Mouse (Mus musculus) midbrain, embryonic 14.5 days (tissue): ENCODE measurements around the gene 4930432M17Rik. TPM values are rescaled to one million over a fixed set of nuclear protein-coding genes. Genes with fewer than 3 reads are reported as not detected.

ENCODE experiments used
- ATAC-seq: fragments of 200-750 bp; cut with Nextera tagmentation; 2 replicates; pipeline ENCODE4 v1.8.0; 2017; ENCODE audit warnings: moderate number of reproducible peaks, moderate library complexity; ENCODE audit not compliant: low FRiP score, low TSS enrichment
- DNase-seq: peaks from one replicate; pipeline ENCODE4 v3.0.0-alpha.2; 2015
- H3K27ac ChIP-seq: fragments of 300-500 bp; sonication (generic); replicated peaks from 2 replicates; pipeline ENCODE4 v1.5.1; 2014; ENCODE audit warnings: mild to moderate bottlenecking, low read depth, low read length, moderate library complexity
- H3K27me3 ChIP-seq: fragments of 300-500 bp; sonication (generic); 2 replicates; pipeline ENCODE4 v1.6.1; 2014; ENCODE audit warnings: low read length, control low read depth, mixed read lengths; ENCODE audit not compliant: control insufficient read depth, insufficient read depth
- H3K36me3 ChIP-seq: fragments of 300-500 bp; sonication (generic); 2 replicates; pipeline ENCODE4 v1.6.1; 2014; ENCODE audit warnings: low read length, control low read depth; ENCODE audit not compliant: control insufficient read depth, insufficient read depth
- H3K4me1 ChIP-seq: fragments of 300-500 bp; sonication (generic); 2 replicates; pipeline ENCODE4 v1.6.1; 2014; ENCODE audit warnings: mild to moderate bottlenecking, antibody characterized with exemption, low read length, control low read depth; ENCODE audit not compliant: control insufficient read depth, insufficient read depth
- H3K4me2 ChIP-seq: fragments of 300-500 bp; sonication (generic); 2 replicates; pipeline ENCODE4 v1.6.1; 2014; ENCODE audit warnings: mild to moderate bottlenecking, low read length, moderate library complexity
- H3K4me3 ChIP-seq: fragments of 300-500 bp; sonication (generic); replicated peaks from 2 replicates; pipeline ENCODE4 v1.5.1; 2014; ENCODE audit warnings: low read depth, low read length
- H3K9ac ChIP-seq: fragments of 300-500 bp; sonication (generic); replicated peaks from 2 replicates; pipeline ENCODE4 v1.6.1; 2014; ENCODE audit warnings: mild to moderate bottlenecking, low read length, moderate library complexity
- H3K9me3 ChIP-seq: fragments of 300-500 bp; sonication (generic); 2 replicates; pipeline ENCODE4 v1.6.1; 2016; ENCODE audit warnings: low read length, control low read depth, mixed read lengths; ENCODE audit not compliant: control insufficient read depth
- WGBS: fragments of 180-500 bp; shearing (Covaris S2); extraction: QIAGEN DNeasy Blood & Tissue Kit; methylation state at CpG from one replicate; pipeline ENCODE4 v1.1.7; 2014; 5-methylcytosine and 5-hydroxymethylcytosine counted together
- polyA plus RNA-seq: library from polyadenylated mRNA; unstranded; fragments of >200 nt; fragmentation: Nextera tagmentation; extraction: Ambion mirVana; gene quantifications from 2 replicates; pipeline ENCODE4 v1.2.1, GENCODE M21; 2014

The 4930432M17Rik gene
- polyA plus RNA-seq, result not detected in 2 replicates

GRCm38 (mm10) chr3:121670462-121670861, at the start of gene 4930432M17Rik:
4930432M17Rik (plus strand) TSS chr3:121670762.
- WGBS, result 61% methylated on average over 4 of the region's 4 CpGs
- no peaks in the 10 kb centered on the region for H3K27me3 ChIP-seq
- no peak for ATAC-seq

GRCm38 (mm10) chr3:121625662-121626061, 44.9 kb upstream of the 4930432M17Rik start:
- 80% methylated on average over 2 of the region's 2 CpGs for WGBS
- Histone ChIP-seq H3K27ac (no peak overlapping the region), H3K27me3 (no peaks in the 10 kb centered on the region), H3K36me3 (no peaks in the 10 kb centered on the region), H3K9ac (no peak overlapping the region), H3K4me3 (no peak overlapping the region), H3K4me1 (no peaks in the 10 kb centered on the region), H3K4me2 (no peak overlapping the region), H3K9me3 (no peaks in the 10 kb centered on the region)
- DNase-seq (no peak), ATAC-seq (no peak)

More at GRCm38 (mm10) chr3:121670462-121670861, at the start of gene 4930432M17Rik:
- DNase-seq, result no peak
- no peaks in the 10 kb centered on the region for H3K9me3 ChIP-seq
- no peak within 1 kb of the TSS for H3K4me2 ChIP-seq
- no peak within 1 kb of the TSS for H3K9ac ChIP-seq
- no peaks in the 10 kb centered on the region for H3K36me3 ChIP-seq
- H3K4me3 ChIP-seq, result no peak within 1 kb of the TSS
- H3K27ac ChIP-seq, result no peak within 1 kb of the TSS
- no peaks in the 10 kb centered on the region for H3K4me1 ChIP-seq

GRCm38 (mm10) chr3:121626273-121626672, 44.3 kb upstream of the 4930432M17Rik start:
- H3K9ac ChIP-seq, result no peak overlapping the region
- no peaks in the 10 kb centered on the region for H3K27me3 ChIP-seq
- WGBS, result 91% methylated on average over 3 of the region's 3 CpGs
- ATAC-seq (no peak), DNase-seq (no peak)
- no peak overlapping the region for H3K4me2 ChIP-seq
- H3K27ac ChIP-seq, result no peak overlapping the region
- H3K4me3 ChIP-seq, result no peak overlapping the region
- H3K9me3 ChIP-seq, result no peaks in the 10 kb centered on the region
- no peaks in the 10 kb centered on the region for H3K4me1 ChIP-seq
- H3K36me3 ChIP-seq, result no peaks in the 10 kb centered on the region

GRCm38 (mm10) chr3:121628245-121628644, 42.3 kb upstream of the 4930432M17Rik start:
- Histone ChIP-seq H3K27me3 (no peaks in the 10 kb centered on the region), H3K4me2 (no peak overlapping the region), H3K9ac (no peak overlapping the region), H3K36me3 (no peaks in the 10 kb centered on the region), H3K27ac (no peak overlapping the region), H3K4me3 (no peak overlapping the region), H3K4me1 (no peaks in the 10 kb centered on the region), H3K9me3 (no peaks in the 10 kb centered on the region)
- ATAC-seq, result no peak
- WGBS, result 66% methylated on average over 3 of the region's 3 CpGs
- no peak for DNase-seq

- WGBS, result 84% methylated on average over 7 of the region's 7 CpGs
Observed at GRCm38 (mm10) chr3:121630626-121631025, 39.9 kb upstream of the 4930432M17Rik start.

GRCm38 (mm10) chr3:121634963-121635362, 35.6 kb upstream of the 4930432M17Rik start:
- no peaks in the 10 kb centered on the region for H3K27me3 ChIP-seq
- WGBS, result 94% methylated on average over 3 of the region's 3 CpGs
- no peaks in the 10 kb centered on the region for H3K4me1 ChIP-seq
- no peak overlapping the region for H3K9ac ChIP-seq
- ATAC-seq (no peak), DNase-seq (no peak)
- no peak overlapping the region for H3K4me3 ChIP-seq
- H3K9me3 ChIP-seq, result no peaks in the 10 kb centered on the region
- H3K4me2 ChIP-seq, result no peak overlapping the region
- H3K27ac ChIP-seq, result no peak overlapping the region
- H3K36me3 ChIP-seq, result no peaks in the 10 kb centered on the region

More at GRCm38 (mm10) chr3:121630626-121631025, 39.9 kb upstream of the 4930432M17Rik start:
- no peak overlapping the region for H3K4me2 ChIP-seq
- H3K27ac ChIP-seq, result no peak overlapping the region
- ATAC-seq, result no peak
- no peaks in the 10 kb centered on the region for H3K27me3 ChIP-seq
- H3K9ac ChIP-seq, result no peak overlapping the region
- no peaks in the 10 kb centered on the region for H3K36me3 ChIP-seq
- H3K4me3 ChIP-seq, result no peak overlapping the region
- H3K4me1 ChIP-seq, result no peaks in the 10 kb centered on the region
- DNase-seq, result no peak
- no peaks in the 10 kb centered on the region for H3K9me3 ChIP-seq

GRCm38 (mm10) chr3:121635505-121635904, 35.1 kb upstream of the 4930432M17Rik start:
- Histone ChIP-seq H3K4me2 (no peak overlapping the region), H3K27me3 (no peaks in the 10 kb centered on the region), H3K9me3 (no peaks in the 10 kb centered on the region), H3K4me1 (no peaks in the 10 kb centered on the region), H3K4me3 (no peak overlapping the region), H3K9ac (no peak overlapping the region), H3K27ac (no peak overlapping the region), H3K36me3 (no peaks in the 10 kb centered on the region)
- DNase-seq (no peak), ATAC-seq (no peak)
- 80% methylated on average over 7 of the region's 7 CpGs for WGBS

- Histone ChIP-seq H3K9me3 (no peaks in the 10 kb centered on the region), H3K4me1 (no peaks in the 10 kb centered on the region), H3K4me3 (no peak overlapping the region), H3K27ac (no peak overlapping the region), H3K27me3 (no peaks in the 10 kb centered on the region), H3K36me3 (no peaks in the 10 kb centered on the region), H3K9ac (no peak overlapping the region), H3K4me2 (no peak overlapping the region)
- 82% methylated on average over 6 of the region's 6 CpGs for WGBS
- peak; percentile 50 for DNase-seq
- no peak for ATAC-seq
Observed at GRCm38 (mm10) chr3:121636315-121636714, 34.2 kb upstream of the 4930432M17Rik start.

GRCm38 (mm10) chr3:121636748-121637147, 33.8 kb upstream of the 4930432M17Rik start:
- H3K4me1 ChIP-seq, result no peaks in the 10 kb centered on the region
- H3K4me2 ChIP-seq, result no peak overlapping the region
- H3K9me3 ChIP-seq, result no peaks in the 10 kb centered on the region
- ATAC-seq, result no peak
- no peaks in the 10 kb centered on the region for H3K36me3 ChIP-seq
- DNase-seq, result no peak
- no peak overlapping the region for H3K4me3 ChIP-seq
- H3K27me3 ChIP-seq, result no peaks in the 10 kb centered on the region
- no peak overlapping the region for H3K27ac ChIP-seq
- 90% methylated on average over 7 of the region's 7 CpGs for WGBS
- H3K9ac ChIP-seq, result no peak overlapping the region
